Mouse (Mus musculus) left cerebral cortex, postnatal 36 days (tissue): ENCODE measurements around the gene Cdx2. TPM values are rescaled to one million over a fixed set of nuclear protein-coding genes. Genes with fewer than 3 reads are reported as not detected.

Source experiments
- DNase-seq, 2 experiments: peaks; one replicate each; pipeline ENCODE4 v3.0.0; 2021 to 2022; ENCODE audit warnings: low spot score in 2 of 2, mixed read lengths in 1 of 2
- intact Hi-C: fragments of 180-260 bp; cut with DNase I; formaldehyde crosslinking; loops from one replicate; pipeline ENCODE4 v1.15.1; 2025
- microRNA-seq: library from miRNA; unstranded; fragments of <30 nt; microRNA quantifications from one replicate; pipeline ENCODE4 v1.2.0, GENCODE M21; 2022
- total RNA-seq, 2 experiments: library from RNA; stranded (reverse); gene quantifications; 2 replicates each; pipeline ENCODE4 v1.2.3; 2021

Cdx2 gene
- total RNA-seq, 2 experiments from 2014 or later = not detected

GRCm38 (mm10) chr5:147269926-147270672 lies 37.0 kb downstream of the Cdx2 start, which contains the start of gene Pdx1:
Gene Pdx1 (plus strand): TSS chr5:147269959.
- peak in 1 of 2 experiments; percentile 5 for DNase-seq
- intact Hi-C loops = loop anchor here (5.0 kb wide), 2 partner anchors 37 to 83 kb away; partner anchors contain the start of genes Cdx2 and Gsx1

GRCm38 (mm10) chr5:147269371-147269770 lies 37.7 kb downstream of the Cdx2 start:
- intact Hi-C loops = no loop called here
- no peak for DNase-seq

- no peak for DNase-seq
- intact Hi-C loops = no loop called here
Observed at GRCm38 (mm10) chr5:147268728-147269127, 38.3 kb downstream of the Cdx2 start.

- intact Hi-C loops = no loop called here
- no peak for DNase-seq
Observed at GRCm38 (mm10) chr5:147267434-147267833, 39.6 kb downstream of the Cdx2 start.

- DNase-seq = no peak
- intact Hi-C loops = no loop called here
Observed at GRCm38 (mm10) chr5:147263945-147264344, 43.1 kb downstream of the Cdx2 start.

GRCm38 (mm10) chr5:147261899-147262541 lies 45.0 kb downstream of the Cdx2 start:
- intact Hi-C loops = no loop called here

GRCm38 (mm10) chr5:147260778-147261177 lies 46.3 kb downstream of the Cdx2 start:
- no peak for DNase-seq
- intact Hi-C loops = no loop called here

More at GRCm38 (mm10) chr5:147261899-147262541, 45.0 kb downstream of the Cdx2 start:
- no peak for DNase-seq

GRCm38 (mm10) chr5:147260189-147260588 lies 46.9 kb downstream of the Cdx2 start:
- no peak for DNase-seq
- intact Hi-C loops = no loop called here

Small RNA genes within 50 kb of the gene (microRNA-seq; reads per million reads assigned to microRNA genes)
- gene Mir7k = not detected

Other genes starting within 250 kb of the Cdx2 start
- gene Lnx2, start 230.7 kb downstream of the Cdx2 start, total RNA-seq = 1 to 10 TPM; 5.0 to 5.8 TPM
- 10 to 100 TPM; 61.3 to 78.1 TPM for gene Polr1d, start 230.2 kb downstream of the Cdx2 start, total RNA-seq
- gene Gsx1, start 118.6 kb downstream of the Cdx2 start, total RNA-seq = under 1 TPM; 0.17 to 0.52 TPM
- not detected for gene Pdx1, start 37.3 kb downstream of the Cdx2 start, total RNA-seq
- gene Urad, start 15.2 kb upstream of the Cdx2 start, total RNA-seq = not detected
- gene Flt3, start 93.2 kb upstream of the Cdx2 start, total RNA-seq = 1 to 10 TPM; 4.8 to 7.0 TPM
- gene Pan3, start 122.9 kb upstream of the Cdx2 start, total RNA-seq = 100 to 1,000 TPM in 1 of 2 experiments, 10 to 100 TPM in 1; 67.8 to 105 TPM